Mouse (Mus musculus): ENCODE measurements around the gene Utp20. TPM values are rescaled to one million over a fixed set of nuclear protein-coding genes. Genes with fewer than 3 reads are reported as not detected.

Gene Utp20
- 136 and 178 TPM in 2 replicates for total RNA-seq (2012; rRNA removed)

- in situ Hi-C loops (cut with MboI; ENCODE audit: low sequenced_read_pairs in 2 of 2, unreplicated experiment in 2 of 2), result no loop called here
- no peak for TF ChIP-seq ZC3H11A (IDR thresholded peaks at IDR 0.05; ENCODE audit: borderline replicate concordance, low read depth, low read length)
- no peak for TF ChIP-seq MAFK (IDR thresholded peaks at IDR 0.05; ENCODE audit: insufficient read depth, low read depth, low read length)
- peak; percentile 77 for TF ChIP-seq HCFC1 (IDR thresholded peaks at IDR 0.05; ENCODE audit: borderline replicate concordance, insufficient read depth, low read length)
- TF ChIP-seq ZNF384 (IDR thresholded peaks at IDR 0.05; ENCODE audit: low read depth, low read length), result peak; percentile 57; the same call in 1 of the 2 replicates
- no peak; the same call in 1 of the 2 replicates for TF ChIP-seq CHD2 (IDR thresholded peaks at IDR 0.05; ENCODE audit: low read depth, low read length)
- H3K36me3 ChIP-seq (ENCODE audit: control insufficient read depth, insufficient read depth, low read length, poor library complexity, severe bottlenecking), result peaks cover 20% of the 10 kb centered on the region
- no peaks in the 10 kb centered on the region for H3K9me3 ChIP-seq (ENCODE audit: control insufficient read depth, insufficient read depth, low read depth, low read length)
- peak within 1 kb of the TSS; percentile 99 for H3K9ac ChIP-seq (ENCODE audit: insufficient read depth, low read depth, low read length, poor library complexity, severe bottlenecking)
- peaks cover 0 to 6% of the 10 kb centered on the region in 2 experiments; a peak in 1 of 4 replicates for H3K4me1 ChIP-seq (ENCODE audit: control insufficient read depth in 2 of 2, insufficient read depth in 2 of 2, low read length in 2 of 2, poor library complexity in 1 of 2)
- peak; percentile 80 for DNase-seq (ENCODE audit: low read depth, low spot score)
- peak within 1 kb of the TSS; percentile 78 for H3K27ac ChIP-seq (ENCODE audit: insufficient read depth, low read depth, low read length, poor library complexity, severe bottlenecking)
- peak within 1 kb of the TSS; percentile 83 to 94 for H3K4me3 ChIP-seq (ENCODE audit: insufficient read depth in 1 of 2, low read depth in 1 of 2, low read length in 2 of 2, poor library complexity in 1 of 2, severe bottlenecking in 1 of 2)
Measured at GRCm38 (mm10) chr10:88826188-88826946, at the start of gene Utp20. Utp20 (minus strand) TSS chr10:88826804.

DNA sequence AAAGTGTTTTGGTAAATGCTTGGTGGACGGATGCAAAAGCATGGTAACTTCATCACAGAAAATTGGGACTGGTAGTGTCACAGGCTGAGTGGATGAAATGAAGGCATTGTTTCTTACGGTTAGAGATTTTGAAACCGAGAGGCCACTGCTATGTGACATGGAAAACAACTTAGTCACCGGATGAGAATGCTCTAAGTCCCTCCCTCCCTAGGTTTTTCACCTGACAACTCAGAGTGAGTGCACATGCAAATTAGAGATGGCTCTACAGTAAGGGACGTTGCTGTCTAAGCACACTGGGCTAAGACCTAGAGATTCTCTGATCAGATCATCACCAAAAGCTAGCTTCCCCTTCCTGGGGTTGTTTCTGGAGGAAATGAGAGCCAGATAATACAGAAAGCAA, 48.3 kb upstream of the Utp20 start:
- Histone ChIP-seq H3K4me3 (ENCODE audit: insufficient read depth in 1 of 2, low read depth in 1 of 2, low read length in 2 of 2, poor library complexity in 1 of 2, severe bottlenecking in 1 of 2) (no peak overlapping the region), H3K9me3 (ENCODE audit: control insufficient read depth, insufficient read depth, low read depth, low read length) (no peaks in the 10 kb centered on the region), H3K36me3 (ENCODE audit: control insufficient read depth, insufficient read depth, low read length, poor library complexity, severe bottlenecking) (no peaks in the 10 kb centered on the region), H3K9ac (ENCODE audit: insufficient read depth, low read depth, low read length, poor library complexity, severe bottlenecking) (no peak overlapping the region), H3K27ac (ENCODE audit: insufficient read depth, low read depth, low read length, poor library complexity, severe bottlenecking) (no peak overlapping the region), H3K4me1 (ENCODE audit: control insufficient read depth in 2 of 2, insufficient read depth in 2 of 2, low read length in 2 of 2, poor library complexity in 1 of 2) (no peaks in the 10 kb centered on the region)
- TF ChIP-seq ZNF384 (IDR thresholded peaks at IDR 0.05; ENCODE audit: low read depth, low read length) (no peak), ZC3H11A (IDR thresholded peaks at IDR 0.05; ENCODE audit: borderline replicate concordance, low read depth, low read length) (no peak), MAFK (IDR thresholded peaks at IDR 0.05; ENCODE audit: insufficient read depth, low read depth, low read length) (no peak), CHD2 (IDR thresholded peaks at IDR 0.05; ENCODE audit: low read depth, low read length) (no peak), HCFC1 (IDR thresholded peaks at IDR 0.05; ENCODE audit: borderline replicate concordance, insufficient read depth, low read length) (no peak)
- in situ Hi-C loops (cut with MboI; ENCODE audit: low sequenced_read_pairs in 2 of 2, unreplicated experiment in 2 of 2), result no loop called here
- DNase-seq (ENCODE audit: low read depth, low spot score), result no peak

DNA sequence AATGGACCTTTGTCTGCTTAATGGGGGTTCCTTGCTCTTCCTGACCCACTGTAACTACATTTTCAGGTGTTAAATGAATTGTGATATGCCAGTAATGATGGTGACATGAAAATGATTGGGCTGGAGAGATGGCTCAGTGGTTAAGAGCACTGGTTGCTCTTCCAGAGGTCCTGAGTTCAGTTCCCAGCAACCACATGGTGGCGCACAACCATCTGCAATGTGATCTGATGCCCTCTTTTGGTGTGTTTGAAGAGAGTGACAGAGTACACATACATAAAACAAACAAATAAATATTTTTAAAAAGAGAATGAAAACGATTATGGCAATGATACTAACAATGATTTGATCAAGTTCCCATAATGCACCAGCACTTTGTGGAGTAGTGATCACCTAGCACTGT, 39.4 kb upstream of the Utp20 start:
- DNase-seq (ENCODE audit: low read depth, low spot score), result no peak
- in situ Hi-C loops (cut with MboI; ENCODE audit: low sequenced_read_pairs in 2 of 2, unreplicated experiment in 2 of 2), result no loop called here
- H3K27ac ChIP-seq (ENCODE audit: insufficient read depth, low read depth, low read length, poor library complexity, severe bottlenecking), result no peak overlapping the region
- no peaks in the 10 kb centered on the region for H3K4me1 ChIP-seq (ENCODE audit: control insufficient read depth in 2 of 2, insufficient read depth in 2 of 2, low read length in 2 of 2, poor library complexity in 1 of 2)
- TF ChIP-seq ZNF384 (IDR thresholded peaks at IDR 0.05; ENCODE audit: low read depth, low read length), result no peak
- no peak for TF ChIP-seq MAFK (IDR thresholded peaks at IDR 0.05; ENCODE audit: insufficient read depth, low read depth, low read length)
- no peak for TF ChIP-seq CHD2 (IDR thresholded peaks at IDR 0.05; ENCODE audit: low read depth, low read length)
- TF ChIP-seq HCFC1 (IDR thresholded peaks at IDR 0.05; ENCODE audit: borderline replicate concordance, insufficient read depth, low read length), result no peak
- TF ChIP-seq ZC3H11A (IDR thresholded peaks at IDR 0.05; ENCODE audit: borderline replicate concordance, low read depth, low read length), result no peak
- H3K36me3 ChIP-seq (ENCODE audit: control insufficient read depth, insufficient read depth, low read length, poor library complexity, severe bottlenecking), result no peaks in the 10 kb centered on the region
- H3K9ac ChIP-seq (ENCODE audit: insufficient read depth, low read depth, low read length, poor library complexity, severe bottlenecking), result no peak overlapping the region
- H3K9me3 ChIP-seq (ENCODE audit: control insufficient read depth, insufficient read depth, low read depth, low read length), result no peaks in the 10 kb centered on the region
- no peak overlapping the region for H3K4me3 ChIP-seq (ENCODE audit: insufficient read depth in 1 of 2, low read depth in 1 of 2, low read length in 2 of 2, poor library complexity in 1 of 2, severe bottlenecking in 1 of 2)

- Histone ChIP-seq H3K36me3 (ENCODE audit: control insufficient read depth, insufficient read depth, low read length, poor library complexity, severe bottlenecking) (no peaks in the 10 kb centered on the region), H3K4me1 (ENCODE audit: control insufficient read depth in 2 of 2, insufficient read depth in 2 of 2, low read length in 2 of 2, poor library complexity in 1 of 2) (no peaks in the 10 kb centered on the region), H3K27ac (ENCODE audit: insufficient read depth, low read depth, low read length, poor library complexity, severe bottlenecking) (no peak overlapping the region), H3K4me3 (ENCODE audit: insufficient read depth in 1 of 2, low read depth in 1 of 2, low read length in 2 of 2, poor library complexity in 1 of 2, severe bottlenecking in 1 of 2) (no peak overlapping the region), H3K9ac (ENCODE audit: insufficient read depth, low read depth, low read length, poor library complexity, severe bottlenecking) (no peak overlapping the region), H3K9me3 (ENCODE audit: control insufficient read depth, insufficient read depth, low read depth, low read length) (no peaks in the 10 kb centered on the region)
- in situ Hi-C loops (cut with MboI; ENCODE audit: low sequenced_read_pairs in 2 of 2, unreplicated experiment in 2 of 2), result no loop called here
- no peak for DNase-seq (ENCODE audit: low read depth, low spot score)
- TF ChIP-seq MAFK (IDR thresholded peaks at IDR 0.05; ENCODE audit: insufficient read depth, low read depth, low read length) (no peak), HCFC1 (IDR thresholded peaks at IDR 0.05; ENCODE audit: borderline replicate concordance, insufficient read depth, low read length) (no peak), ZC3H11A (IDR thresholded peaks at IDR 0.05; ENCODE audit: borderline replicate concordance, low read depth, low read length) (no peak), CHD2 (IDR thresholded peaks at IDR 0.05; ENCODE audit: low read depth, low read length) (no peak), ZNF384 (IDR thresholded peaks at IDR 0.05; ENCODE audit: low read depth, low read length) (no peak)
Measured at GRCm38 (mm10) chr10:88862293-88862692, 35.7 kb upstream of the Utp20 start.

Measured in ES-E14 (cell line).